Mouse (Mus musculus): ENCODE measurements at regions not wholly inside any gene's neighbourhood (a gene's known extent, or its start where the extent isn't known, plus 50 kb on each side); places are given as distances from the start of the nearest gene placed in this dataset.

- H3K27ac ChIP-seq (replicated peaks): no peak overlapping the region
- no peak overlapping the region for H3K9ac ChIP-seq (replicated peaks)
- 65% methylated on average over 5 of the region's 5 CpGs for WGBS
- no peak overlapping the region for H3K4me2 ChIP-seq (replicated peaks)
- H3K27me3 ChIP-seq: no peaks in the 10 kb centered on the region
- H3K9me3 ChIP-seq: no peaks in the 10 kb centered on the region
- H3K4me1 ChIP-seq: 0 out of 2 replicates have a peak, but pooled peaks cover 4% of the 10 kb centered on the region
- no peaks in the 10 kb centered on the region for H3K36me3 ChIP-seq
- ATAC-seq (replicated peaks): no peak
- no peak overlapping the region for H3K4me3 ChIP-seq
Measured at GRCm38 (mm10) chr5:91722403-91722802, 205.0 kb downstream of the Parm1 start.

DNA sequence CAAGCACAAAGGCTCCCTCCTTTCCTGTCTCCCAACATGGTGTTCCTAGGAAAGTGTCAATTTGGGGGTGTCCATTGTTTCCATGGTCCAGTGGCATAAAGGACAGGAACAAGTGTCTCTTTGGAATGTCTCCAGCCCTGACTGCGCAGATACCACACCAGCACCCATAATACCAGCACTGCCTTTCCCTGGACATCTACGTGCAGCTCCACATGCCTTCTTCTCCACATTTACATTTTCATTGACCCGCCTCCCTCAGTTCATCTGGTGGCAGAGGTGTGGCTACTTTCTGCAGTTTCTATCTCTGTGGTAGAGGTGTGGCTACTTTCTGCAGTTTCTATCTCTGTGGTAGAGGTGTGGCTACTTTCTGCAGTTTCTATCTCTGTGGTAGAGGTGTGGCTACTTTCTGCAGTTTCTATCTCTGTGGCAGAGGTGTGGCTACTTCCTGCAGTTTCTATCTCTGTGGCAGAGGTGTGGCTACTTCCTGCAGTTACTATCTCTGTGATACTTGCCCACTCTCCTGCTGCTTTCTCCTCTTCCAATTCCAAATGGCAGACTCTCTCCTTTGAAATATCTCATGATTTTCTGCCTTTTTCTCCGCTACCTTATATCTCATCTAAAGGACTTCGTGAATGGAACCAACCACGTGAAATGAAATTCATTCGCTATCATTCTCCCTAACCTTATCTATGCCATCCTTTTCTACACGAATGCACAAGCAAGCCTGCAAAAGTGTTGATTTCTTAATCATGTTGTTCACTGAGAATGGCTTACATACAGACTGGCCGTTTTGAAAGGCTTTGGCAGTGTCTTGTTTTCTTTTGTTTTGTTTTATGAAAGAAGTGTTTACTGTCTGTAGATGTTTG is 204.0 kb downstream of the Parm1 start:
- Histone ChIP-seq H3K4me1 (0 out of 2 replicates have a peak, but pooled peaks cover 4% of the 10 kb centered on the region), H3K4me2 (replicated peaks) (no peak overlapping the region), H3K4me3 (no peak overlapping the region), H3K9ac (replicated peaks) (no peak overlapping the region), H3K9me3 (no peaks in the 10 kb centered on the region), H3K27ac (replicated peaks) (no peak overlapping the region), H3K36me3 (no peaks in the 10 kb centered on the region), H3K27me3 (no peaks in the 10 kb centered on the region)
- 87% methylated on average over 9 of the region's 9 CpGs for WGBS
- no peak for ATAC-seq (replicated peaks)

DNA sequence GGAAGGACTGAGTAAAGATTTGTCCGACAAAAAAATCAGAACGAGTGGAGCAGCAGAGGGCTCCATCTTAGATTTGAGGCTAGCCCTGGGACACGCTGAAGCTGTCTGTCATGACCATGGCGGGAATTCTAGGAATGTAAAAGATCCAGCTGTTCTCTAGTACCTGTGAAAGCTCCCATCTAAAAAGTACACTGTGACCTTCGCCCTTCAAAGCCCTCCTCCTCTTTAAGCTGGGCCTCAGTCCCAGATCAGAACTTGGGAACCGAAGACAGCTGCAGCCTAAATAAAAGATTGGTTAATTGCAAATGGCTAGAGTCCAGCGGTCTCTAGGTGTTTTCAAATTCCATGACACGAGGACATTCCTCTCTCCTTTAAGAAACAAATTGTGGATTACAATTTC is 195.6 kb downstream of the Parm1 start:
- H3K4me1 ChIP-seq: no peaks in the 10 kb centered on the region; the same call in 1 of the 2 replicates
- no peak overlapping the region for H3K4me2 ChIP-seq (replicated peaks)
- H3K9me3 ChIP-seq: no peaks in the 10 kb centered on the region
- H3K27me3 ChIP-seq: no peaks in the 10 kb centered on the region
- 30% methylated on average over 8 of the region's 8 CpGs for WGBS
- H3K27ac ChIP-seq (replicated peaks): no peak overlapping the region
- no peak overlapping the region for H3K4me3 ChIP-seq
- no peaks in the 10 kb centered on the region for H3K36me3 ChIP-seq
- H3K9ac ChIP-seq (replicated peaks): no peak overlapping the region
- no peak for ATAC-seq (replicated peaks)

DNA sequence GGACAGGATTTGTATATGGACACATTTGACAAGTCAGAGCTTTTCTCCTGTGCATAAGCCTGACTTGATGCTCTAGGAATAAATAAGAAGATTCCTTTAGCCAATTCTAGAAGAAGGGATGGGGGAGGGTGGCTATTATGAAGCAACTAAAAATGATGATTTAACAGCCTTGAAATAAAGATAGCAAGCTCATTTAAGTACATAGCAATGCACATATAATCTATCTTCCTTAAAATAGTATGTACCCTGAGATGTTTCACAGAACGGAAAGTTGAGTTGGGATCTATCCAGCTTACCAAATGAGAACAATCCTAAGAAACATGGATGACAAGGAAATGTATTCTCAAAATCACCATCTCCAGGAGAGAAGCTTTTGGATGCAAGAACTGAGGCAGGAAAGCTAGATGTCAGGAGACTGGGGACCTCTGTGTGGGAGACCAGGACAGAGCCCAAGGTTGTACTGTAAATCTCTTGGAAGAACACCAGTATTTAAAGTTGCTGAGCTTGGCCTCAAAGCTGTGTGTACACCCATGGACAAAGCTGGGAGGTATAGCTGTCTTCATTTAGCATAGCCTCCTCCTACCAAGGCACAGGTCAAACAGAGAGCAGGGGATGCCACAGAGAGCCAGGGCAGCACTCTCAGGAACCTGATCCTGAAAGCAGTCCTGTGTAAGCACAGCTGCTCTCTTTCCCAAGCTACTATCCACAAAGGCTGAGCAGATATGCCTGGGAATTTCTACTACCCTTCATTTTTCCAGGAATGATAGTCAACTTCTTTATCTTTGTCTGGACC is 192.3 kb downstream of the Parm1 start:
- Histone ChIP-seq H3K27ac (replicated peaks) (no peak overlapping the region), H3K9ac (replicated peaks) (no peak overlapping the region), H3K4me2 (replicated peaks) (no peak overlapping the region), H3K36me3 (no peaks in the 10 kb centered on the region), H3K4me1 (no peaks in the 10 kb centered on the region; the same call in 1 of the 2 replicates), H3K9me3 (no peaks in the 10 kb centered on the region), H3K4me3 (no peak overlapping the region), H3K27me3 (no peaks in the 10 kb centered on the region)
- WGBS: 90% methylated on average over 1 of the region's 1 CpGs
- no peak for ATAC-seq (replicated peaks)

- no peak overlapping the region for H3K27ac ChIP-seq (replicated peaks)
- no peak overlapping the region for H3K4me2 ChIP-seq (replicated peaks)
- H3K9ac ChIP-seq (replicated peaks): no peak overlapping the region
- WGBS: 95% methylated on average over 6 of the region's 6 CpGs
- no peak for ATAC-seq (replicated peaks)
- H3K4me1 ChIP-seq: no peaks in the 10 kb centered on the region
- H3K9me3 ChIP-seq: no peaks in the 10 kb centered on the region
- no peaks in the 10 kb centered on the region for H3K27me3 ChIP-seq
- no peak overlapping the region for H3K4me3 ChIP-seq
- H3K36me3 ChIP-seq: no peaks in the 10 kb centered on the region
Measured at GRCm38 (mm10) chr5:91708149-91708548, 190.7 kb downstream of the Parm1 start.

DNA sequence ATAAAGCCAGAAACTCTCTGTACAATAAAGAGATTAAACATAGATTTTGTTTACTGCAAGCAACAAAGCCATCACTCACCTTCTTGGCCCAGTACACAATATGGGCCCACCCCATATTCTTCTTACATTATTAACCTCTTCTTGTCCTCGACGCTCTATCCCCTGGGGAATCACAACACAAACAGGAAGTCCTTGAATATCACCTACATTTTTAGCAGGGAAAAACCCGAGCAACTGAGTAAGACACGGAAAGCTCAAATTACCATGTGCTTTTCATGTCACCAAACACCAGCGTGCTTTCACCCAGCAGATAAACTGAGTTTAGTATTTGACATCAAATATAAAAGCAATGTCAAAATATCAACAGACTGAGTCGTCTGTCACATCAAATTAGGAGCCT is 179.7 kb downstream of the Parm1 start:
- no peak overlapping the region for H3K27ac ChIP-seq (replicated peaks)
- no peak overlapping the region for H3K4me2 ChIP-seq (replicated peaks)
- H3K4me1 ChIP-seq: no peaks in the 10 kb centered on the region
- no peaks in the 10 kb centered on the region for H3K36me3 ChIP-seq
- H3K9ac ChIP-seq (replicated peaks): no peak overlapping the region
- no peaks in the 10 kb centered on the region for H3K27me3 ChIP-seq
- ATAC-seq (replicated peaks): no peak
- H3K9me3 ChIP-seq: no peaks in the 10 kb centered on the region
- 77% methylated on average over 6 of the region's 6 CpGs for WGBS
- H3K4me3 ChIP-seq: no peak overlapping the region

DNA sequence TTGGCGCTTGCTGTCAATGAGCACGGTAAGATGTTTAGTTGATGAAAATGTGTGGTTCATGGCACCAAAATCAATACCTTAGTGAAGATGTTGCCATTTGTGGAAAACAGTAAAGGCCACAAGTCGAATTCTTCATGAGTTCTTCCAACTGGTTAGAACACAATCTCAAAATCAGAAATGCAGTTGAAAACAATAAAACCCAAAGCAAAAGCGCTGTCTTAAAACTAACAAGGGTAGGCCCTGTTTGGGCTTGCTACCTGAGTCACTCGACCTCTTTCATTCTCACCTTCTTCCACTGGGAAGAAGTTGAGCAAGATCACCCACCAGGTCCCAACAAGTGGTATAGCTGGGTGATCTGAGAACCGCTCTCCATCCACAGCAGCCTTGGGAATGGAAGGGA is 179.1 kb downstream of the Parm1 start:
- Histone ChIP-seq H3K36me3 (no peaks in the 10 kb centered on the region), H3K9ac (replicated peaks) (no peak overlapping the region), H3K4me1 (no peaks in the 10 kb centered on the region), H3K9me3 (no peaks in the 10 kb centered on the region), H3K4me2 (replicated peaks) (no peak overlapping the region), H3K27ac (replicated peaks) (no peak overlapping the region), H3K4me3 (no peak overlapping the region), H3K27me3 (no peaks in the 10 kb centered on the region)
- 89% methylated on average over 6 of the region's 6 CpGs for WGBS
- ATAC-seq (replicated peaks): no peak

DNA sequence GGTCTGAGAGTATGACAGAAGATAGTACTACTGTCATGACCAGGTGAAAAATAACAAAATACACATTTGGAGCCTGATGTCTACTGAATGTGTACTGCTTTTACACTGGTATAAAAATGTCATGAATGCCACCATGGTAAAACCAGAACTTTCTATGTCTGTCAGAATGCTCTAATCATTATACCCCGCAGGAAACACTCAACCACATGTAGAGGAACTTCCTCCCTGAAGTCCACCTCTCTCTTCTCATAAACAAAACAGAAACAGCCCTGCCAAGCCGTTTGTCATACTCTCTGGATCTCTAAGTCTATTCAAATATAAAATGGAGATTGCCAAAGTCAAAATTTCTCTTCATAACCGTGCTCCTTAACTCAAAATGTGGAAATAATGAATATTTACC is 178.2 kb downstream of the Parm1 start:
- no peaks in the 10 kb centered on the region for H3K9me3 ChIP-seq
- no peak overlapping the region for H3K27ac ChIP-seq (replicated peaks)
- no peak overlapping the region for H3K4me3 ChIP-seq
- H3K4me1 ChIP-seq: no peaks in the 10 kb centered on the region
- H3K4me2 ChIP-seq (replicated peaks): no peak overlapping the region
- 79% methylated on average over 3 of the region's 3 CpGs for WGBS
- H3K36me3 ChIP-seq: no peaks in the 10 kb centered on the region
- no peak overlapping the region for H3K9ac ChIP-seq (replicated peaks)
- H3K27me3 ChIP-seq: no peaks in the 10 kb centered on the region
- no peak for ATAC-seq (replicated peaks)

GRCm38 (mm10) chr5:91693277-91693676 is 175.9 kb downstream of the Parm1 start:
- Histone ChIP-seq H3K4me3 (no peak overlapping the region), H3K4me1 (no peaks in the 10 kb centered on the region), H3K4me2 (replicated peaks) (no peak overlapping the region), H3K36me3 (no peaks in the 10 kb centered on the region), H3K27me3 (no peaks in the 10 kb centered on the region), H3K27ac (replicated peaks) (no peak overlapping the region), H3K9ac (replicated peaks) (no peak overlapping the region), H3K9me3 (no peaks in the 10 kb centered on the region)
- ATAC-seq (replicated peaks): peak; percentile 29; the same call in 1 of the 2 replicates
- WGBS: 77% methylated on average over 11 of the region's 11 CpGs

- Histone ChIP-seq H3K4me3 (no peak overlapping the region), H3K9ac (replicated peaks) (no peak overlapping the region), H3K9me3 (no peaks in the 10 kb centered on the region), H3K4me1 (no peaks in the 10 kb centered on the region), H3K36me3 (no peaks in the 10 kb centered on the region), H3K27ac (replicated peaks) (no peak overlapping the region), H3K27me3 (no peaks in the 10 kb centered on the region), H3K4me2 (replicated peaks) (no peak overlapping the region)
- WGBS: 24% methylated on average over 6 of the region's 6 CpGs
- ATAC-seq (replicated peaks): no peak
Measured at GRCm38 (mm10) chr5:91692292-91692691, 174.9 kb downstream of the Parm1 start.

DNA sequence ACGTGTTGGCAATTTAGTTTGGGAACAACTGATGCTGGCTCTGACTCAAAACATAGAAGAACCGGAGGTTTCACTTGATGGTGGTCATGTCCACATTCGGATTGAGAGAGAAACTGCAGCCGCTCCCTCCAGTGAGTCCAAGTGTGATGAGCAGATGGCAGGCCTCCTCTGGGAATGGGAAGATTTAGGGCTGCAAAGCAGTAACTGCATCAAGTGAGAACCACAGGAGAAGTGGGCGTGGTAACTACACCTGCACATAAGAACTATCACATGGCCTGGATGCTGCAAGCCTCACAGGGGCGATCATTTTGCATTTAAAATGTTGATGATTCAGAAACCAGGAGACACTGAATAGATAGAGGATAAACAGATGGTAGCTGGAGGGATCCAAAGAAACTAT is 161.3 kb downstream of the Parm1 start:
- no peak overlapping the region for H3K9ac ChIP-seq (replicated peaks)
- WGBS: 75% methylated on average over 6 of the region's 6 CpGs

More for the DNA sequence above, 161.3 kb downstream of the Parm1 start:
- Histone ChIP-seq H3K27me3 (no peaks in the 10 kb centered on the region), H3K4me1 (no peaks in the 10 kb centered on the region), H3K36me3 (no peaks in the 10 kb centered on the region), H3K4me2 (replicated peaks) (no peak overlapping the region), H3K4me3 (no peak overlapping the region), H3K27ac (replicated peaks) (no peak overlapping the region), H3K9me3 (no peaks in the 10 kb centered on the region)
- no peak for ATAC-seq (replicated peaks)
